Mouse (Mus musculus): ENCODE measurements at regions not wholly inside any gene's neighbourhood (a gene's known extent, or its start where the extent isn't known, plus 50 kb on each side); places are given as distances from the start of the nearest gene placed in this dataset.
A peak's percentile ranks its signal among the peaks of the same experiment; 100 is the strongest.

GRCm38 (mm10) chr11:31615107-31615811 is 56.4 kb downstream of the Bod1 start:
- H3K4me3 ChIP-seq, result no peak overlapping the region
- H3K9me3 ChIP-seq, result no peaks in the 10 kb centered on the region
- H3K4me1 ChIP-seq, result 0 out of 2 replicates have a peak, but pooled peaks cover 4% of the 10 kb centered on the region
- DNase-seq (ENCODE audit: low spot score), result no peak
- H3K36me3 ChIP-seq, result no peaks in the 10 kb centered on the region
- H3K27ac ChIP-seq, result no peak overlapping the region
- WGBS, result 60% methylated on average over 10 of the region's 10 CpGs
- no peaks in the 10 kb centered on the region for H3K27me3 ChIP-seq (ENCODE audit: insufficient read depth, poor library complexity, severe bottlenecking)

GRCm38 (mm10) chr11:31614394-31614713 is 57.3 kb downstream of the Bod1 start:
- H3K4me3 ChIP-seq, result no peak overlapping the region
- no peaks in the 10 kb centered on the region for H3K9me3 ChIP-seq
- no peak for DNase-seq (ENCODE audit: low spot score)
- 73% methylated on average over 7 of the region's 7 CpGs for WGBS
- no peaks in the 10 kb centered on the region for H3K27me3 ChIP-seq (ENCODE audit: insufficient read depth, poor library complexity, severe bottlenecking)
- H3K36me3 ChIP-seq, result no peaks in the 10 kb centered on the region
- H3K4me1 ChIP-seq, result 0 out of 2 replicates have a peak, but pooled peaks cover 4% of the 10 kb centered on the region
- H3K27ac ChIP-seq, result no peak overlapping the region

- no peak overlapping the region for H3K4me3 ChIP-seq
- no peaks in the 10 kb centered on the region for H3K36me3 ChIP-seq
- 0 out of 2 replicates have a peak, but pooled peaks cover 4% of the 10 kb centered on the region for H3K4me1 ChIP-seq
- no peaks in the 10 kb centered on the region for H3K27me3 ChIP-seq (ENCODE audit: insufficient read depth, poor library complexity, severe bottlenecking)
- 52% methylated on average over 11 of the region's 11 CpGs for WGBS
- no peak overlapping the region for H3K27ac ChIP-seq
- DNase-seq (ENCODE audit: low spot score), result no peak
- no peaks in the 10 kb centered on the region for H3K9me3 ChIP-seq
These were observed 57.8 kb downstream of the Bod1 start for GRCm38 (mm10) chr11:31613688-31614393.

GRCm38 (mm10) chr11:31608458-31608857 is 63.2 kb downstream of the Bod1 start:
- Histone ChIP-seq H3K4me1 (no peaks in the 10 kb centered on the region), H3K36me3 (no peaks in the 10 kb centered on the region), H3K4me3 (no peak overlapping the region), H3K9me3 (no peaks in the 10 kb centered on the region), H3K27me3 (ENCODE audit: insufficient read depth, poor library complexity, severe bottlenecking) (no peaks in the 10 kb centered on the region), H3K27ac (no peak overlapping the region)
- DNase-seq (ENCODE audit: low spot score), result peak; percentile 55
- WGBS, result 88% methylated on average over 4 of the region's 4 CpGs

GRCm38 (mm10) chr11:31601499-31601898 is 70.2 kb downstream of the Bod1 start:
- Histone ChIP-seq H3K4me3 (no peak overlapping the region), H3K9me3 (no peaks in the 10 kb centered on the region), H3K4me1 (no peaks in the 10 kb centered on the region), H3K36me3 (no peaks in the 10 kb centered on the region), H3K27ac (no peak overlapping the region), H3K27me3 (ENCODE audit: insufficient read depth, poor library complexity, severe bottlenecking) (no peaks in the 10 kb centered on the region)
- DNase-seq (ENCODE audit: low spot score), result no peak
- WGBS, result 78% methylated on average over 7 of the region's 7 CpGs

- Histone ChIP-seq H3K27ac (no peak overlapping the region), H3K4me3 (no peak overlapping the region), H3K27me3 (ENCODE audit: insufficient read depth, poor library complexity, severe bottlenecking) (no peaks in the 10 kb centered on the region), H3K9me3 (no peaks in the 10 kb centered on the region), H3K36me3 (no peaks in the 10 kb centered on the region), H3K4me1 (no peaks in the 10 kb centered on the region)
- 92% methylated on average over 2 of the region's 2 CpGs for WGBS
- no peak for DNase-seq (ENCODE audit: low spot score)
These were observed 78.1 kb downstream of the Bod1 start for GRCm38 (mm10) chr11:31593604-31594003.

- H3K4me1 ChIP-seq, result no peaks in the 10 kb centered on the region
- H3K36me3 ChIP-seq, result no peaks in the 10 kb centered on the region
- no peaks in the 10 kb centered on the region for H3K9me3 ChIP-seq
- 74% methylated on average over 11 of the region's 11 CpGs for WGBS
- no peaks in the 10 kb centered on the region for H3K27me3 ChIP-seq (ENCODE audit: insufficient read depth, poor library complexity, severe bottlenecking)
- DNase-seq (ENCODE audit: low spot score), result no peak
- no peak overlapping the region for H3K27ac ChIP-seq
- H3K4me3 ChIP-seq, result no peak overlapping the region
These were observed 79.6 kb downstream of the Bod1 start for GRCm38 (mm10) chr11:31592061-31592460.

GRCm38 (mm10) chr11:31591037-31591554 is 80.6 kb downstream of the Bod1 start:
- Histone ChIP-seq H3K27ac (no peak overlapping the region), H3K27me3 (ENCODE audit: insufficient read depth, poor library complexity, severe bottlenecking) (no peaks in the 10 kb centered on the region), H3K4me1 (no peaks in the 10 kb centered on the region), H3K36me3 (no peaks in the 10 kb centered on the region), H3K9me3 (no peaks in the 10 kb centered on the region), H3K4me3 (no peak overlapping the region)
- WGBS, result 64% methylated on average over 6 of the region's 6 CpGs
- DNase-seq (ENCODE audit: low spot score), result no peak

GRCm38 (mm10) chr11:31574941-31575340 is 96.7 kb downstream of the Bod1 start:
- Histone ChIP-seq H3K4me3 (no peak overlapping the region), H3K9me3 (no peaks in the 10 kb centered on the region), H3K27me3 (ENCODE audit: insufficient read depth, poor library complexity, severe bottlenecking) (no peaks in the 10 kb centered on the region), H3K27ac (no peak overlapping the region), H3K36me3 (no peaks in the 10 kb centered on the region), H3K4me1 (no peaks in the 10 kb centered on the region)
- no peak for DNase-seq (ENCODE audit: low spot score)
- WGBS, result 70% methylated on average over 3 of the region's 3 CpGs

GRCm38 (mm10) chr11:31564742-31565510 is 106.8 kb downstream of the Bod1 start:
- Histone ChIP-seq H3K27me3 (ENCODE audit: insufficient read depth, poor library complexity, severe bottlenecking) (no peaks in the 10 kb centered on the region), H3K4me1 (peaks cover 13% of the 10 kb centered on the region), H3K9me3 (no peaks in the 10 kb centered on the region; the same call in 1 of the 2 replicates), H3K27ac (peak overlapping the region; percentile 49), H3K36me3 (no peaks in the 10 kb centered on the region), H3K4me3 (no peak overlapping the region)
- 58% methylated on average over 13 of the region's 13 CpGs for WGBS
- no peak for DNase-seq (ENCODE audit: low spot score)

- DNase-seq (ENCODE audit: low spot score), result no peak
- Histone ChIP-seq H3K4me1 (peaks cover 13% of the 10 kb centered on the region), H3K27me3 (ENCODE audit: insufficient read depth, poor library complexity, severe bottlenecking) (no peaks in the 10 kb centered on the region), H3K4me3 (no peak overlapping the region), H3K9me3 (no peaks in the 10 kb centered on the region), H3K27ac (peak overlapping the region; percentile 31; the same call in 1 of the 2 replicates), H3K36me3 (no peaks in the 10 kb centered on the region)
- WGBS, result 38% methylated on average over 10 of the region's 10 CpGs
These were observed 107.6 kb downstream of the Bod1 start for GRCm38 (mm10) chr11:31563826-31564741.

GRCm38 (mm10) chr11:31562954-31563353 is 108.7 kb downstream of the Bod1 start:
- no peak for DNase-seq (ENCODE audit: low spot score)
- Histone ChIP-seq H3K36me3 (no peaks in the 10 kb centered on the region), H3K4me3 (no peak overlapping the region), H3K27me3 (ENCODE audit: insufficient read depth, poor library complexity, severe bottlenecking) (no peaks in the 10 kb centered on the region), H3K27ac (no peak overlapping the region), H3K9me3 (no peaks in the 10 kb centered on the region), H3K4me1 (peaks cover 13% of the 10 kb centered on the region)
- 84% methylated on average over 3 of the region's 3 CpGs for WGBS
